Mouse (Mus musculus) yolk sac, embryonic 10.5 days (tissue): ENCODE data around the gene Efna5.
A peak's percentile ranks its signal among the peaks of the same experiment; 100 is the strongest.

Experiments used
- DNase-seq: peaks from one replicate; pipeline ENCODE4 v3.0.0-alpha.2; 2017; ENCODE audit warnings: low spot score

Gene Efna5

GRCm38 (mm10) chr17:62700791-62701602 is 180.1 kb downstream of the Efna5 start:
- DNase-seq, result no peak

DNA sequence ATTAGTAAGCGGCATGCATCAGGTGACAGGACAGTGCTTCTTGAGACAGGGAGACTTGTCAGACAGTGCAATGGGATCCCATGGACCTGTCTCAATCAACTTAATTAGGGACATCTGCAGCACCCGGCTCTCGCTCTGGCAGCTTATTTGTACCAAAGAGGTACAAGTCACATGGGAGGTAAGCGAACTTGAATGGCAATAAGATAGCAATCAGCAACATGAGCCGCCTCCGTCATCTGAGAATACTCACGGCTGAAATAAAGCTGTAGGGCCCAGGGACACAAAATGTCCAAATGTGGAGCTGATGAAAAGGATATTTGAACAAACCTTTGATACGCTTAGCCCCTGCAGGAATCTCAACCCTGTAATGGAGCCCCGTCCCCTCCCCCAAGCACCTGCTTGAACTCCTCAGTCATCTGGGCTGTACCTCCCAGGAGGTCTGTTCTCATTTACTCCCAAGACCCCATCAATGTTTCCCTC is 186.1 kb downstream of the Efna5 start:
- no peak for DNase-seq

DNA sequence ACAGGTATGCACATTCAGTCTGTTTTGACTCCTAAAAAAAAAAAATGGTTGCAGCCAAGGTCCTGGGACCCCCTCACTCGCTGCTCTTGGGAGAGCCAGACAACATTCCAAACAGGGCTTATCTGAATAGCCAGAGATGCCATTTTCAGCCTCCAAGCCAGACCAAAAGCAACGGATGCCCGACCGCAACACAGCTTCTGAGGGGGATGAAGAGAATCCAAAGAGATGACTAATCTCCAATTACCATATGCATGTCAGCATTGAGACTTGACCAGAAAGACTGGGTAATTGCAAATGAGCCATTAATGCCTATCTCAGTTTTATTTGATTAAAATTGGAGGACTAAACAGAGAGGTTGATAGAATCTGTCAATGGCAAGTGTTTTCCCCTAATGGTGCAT is 188.9 kb downstream of the Efna5 start:
- DNase-seq, result no peak

DNA sequence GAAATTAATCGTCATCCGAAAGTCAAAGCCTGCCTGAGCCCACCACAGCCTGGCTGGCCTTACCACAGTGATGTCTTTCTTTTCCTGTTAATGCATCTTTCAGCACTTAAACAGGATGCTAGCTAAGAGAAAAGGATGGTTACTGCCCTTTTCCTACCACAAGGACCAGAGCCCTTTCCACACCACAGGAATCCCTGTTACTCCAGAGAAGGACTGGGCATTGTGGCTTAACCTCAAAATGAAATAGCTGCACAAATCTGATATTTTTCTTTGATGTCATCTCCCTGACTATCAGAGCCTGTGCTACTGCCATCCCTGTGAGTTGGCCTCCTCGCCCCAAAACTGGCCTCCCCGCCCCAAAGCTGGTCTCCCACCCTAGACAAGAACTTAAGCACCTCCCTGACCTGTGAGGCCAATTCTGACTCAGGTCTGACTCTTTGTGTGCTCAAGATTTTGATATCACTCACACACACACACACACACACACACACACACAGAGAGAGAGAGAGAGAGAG is 189.9 kb downstream of the Efna5 start:
- no peak for DNase-seq

DNA sequence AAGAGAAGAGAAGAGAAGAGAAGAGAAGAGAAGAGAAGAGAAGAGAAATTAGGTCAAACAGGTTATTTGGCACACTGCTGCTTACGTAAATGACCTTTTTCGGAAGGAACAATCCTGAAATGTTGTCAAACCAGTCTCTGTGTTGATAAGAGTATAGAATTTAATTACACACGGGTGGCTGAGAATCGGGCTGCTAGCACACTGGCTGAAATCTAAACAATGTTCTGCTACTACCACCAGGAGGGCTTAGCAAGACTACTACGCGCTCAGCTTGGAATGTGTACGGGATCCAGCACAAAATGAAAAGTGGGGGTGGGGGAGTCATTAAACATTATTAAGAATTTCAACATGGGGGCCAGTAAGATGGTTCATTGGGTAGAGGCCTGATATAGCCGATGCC is 190.9 kb downstream of the Efna5 start:
- no peak for DNase-seq

DNA sequence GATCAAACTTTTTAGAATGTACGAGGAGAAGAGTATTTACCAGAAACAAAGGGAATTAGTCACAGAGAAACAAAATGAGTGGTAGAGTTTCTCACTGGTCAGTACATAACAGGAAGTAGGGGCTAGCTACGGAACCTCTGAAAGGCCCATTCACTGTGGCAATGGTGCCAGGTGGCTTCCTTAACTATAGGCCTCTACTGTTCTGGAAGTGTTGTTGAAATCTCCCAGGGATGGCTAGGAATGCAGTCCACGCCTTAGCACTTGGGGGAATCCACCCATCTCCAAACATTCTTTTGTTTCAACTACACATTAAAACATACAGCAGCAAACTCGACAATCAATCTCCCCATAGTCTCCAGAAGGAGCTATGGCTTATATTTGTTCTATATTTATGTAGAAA is 191.5 kb downstream of the Efna5 start:
- no peak for DNase-seq

DNA sequence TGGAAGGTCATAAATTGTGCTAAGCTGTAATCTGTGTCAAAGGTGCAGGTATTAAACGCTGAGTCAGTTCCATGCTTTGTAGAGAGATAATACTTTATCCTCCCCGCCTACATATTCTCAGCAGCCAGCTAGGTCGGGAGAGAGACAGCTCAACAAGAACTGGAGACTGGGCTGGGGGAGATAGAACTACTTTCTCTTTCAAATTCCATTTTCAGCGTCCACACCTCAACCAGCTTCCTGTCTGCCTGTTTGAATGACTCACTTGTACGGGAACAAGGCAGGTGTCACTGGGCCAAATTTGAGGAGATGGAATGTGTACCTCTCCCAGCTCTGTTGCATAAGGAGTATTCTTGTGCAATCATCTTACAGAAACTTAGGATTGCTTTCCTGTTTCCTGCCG is 193.7 kb downstream of the Efna5 start:
- DNase-seq, result no peak

GRCm38 (mm10) chr17:62685181-62685580 is 195.9 kb downstream of the Efna5 start:
- no peak for DNase-seq

- no peak for DNase-seq
Observed at GRCm38 (mm10) chr17:62683142-62683541, 198.0 kb downstream of the Efna5 start.

DNA sequence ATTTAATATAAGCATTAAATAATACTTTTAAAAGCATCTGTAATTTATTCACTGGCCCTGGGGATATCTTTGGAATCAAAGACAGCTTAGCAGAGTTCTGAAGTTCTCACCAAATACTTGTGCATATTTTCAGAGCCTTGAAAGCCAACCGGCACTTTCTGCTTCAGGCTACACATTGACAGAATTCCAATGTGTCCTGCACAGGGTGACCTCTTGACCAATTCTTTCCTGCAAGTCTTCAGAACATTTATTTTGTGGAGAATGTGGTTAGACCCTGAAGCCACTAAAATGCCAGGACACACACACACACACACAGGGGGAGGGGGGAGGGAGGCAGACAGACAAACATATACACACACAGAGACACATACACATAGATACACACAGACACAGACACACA is 199.4 kb downstream of the Efna5 start:
- DNase-seq, result no peak

- no peak for DNase-seq
Observed at GRCm38 (mm10) chr17:62680737-62681136, 200.4 kb downstream of the Efna5 start.

DNA sequence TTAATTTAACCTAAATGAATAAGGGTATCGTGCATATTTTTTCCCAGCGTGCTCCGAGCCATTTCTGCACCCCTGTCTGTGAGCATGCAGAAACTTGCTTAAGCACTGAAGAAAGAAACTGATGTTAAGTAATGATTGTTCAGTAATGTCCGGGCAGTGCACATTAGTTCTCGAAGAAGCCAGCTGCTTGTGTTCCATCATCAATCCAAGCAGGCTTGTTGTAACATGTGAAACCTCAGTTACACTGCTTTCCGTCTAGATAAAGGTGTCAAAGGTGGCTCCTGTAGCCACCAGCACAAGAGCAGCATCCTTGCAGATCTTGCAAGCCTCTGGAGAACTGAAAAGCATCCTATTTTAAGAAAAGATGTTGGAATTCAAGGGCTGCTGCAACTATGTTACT is 204.3 kb downstream of the Efna5 start:
- DNase-seq, result no peak

DNA sequence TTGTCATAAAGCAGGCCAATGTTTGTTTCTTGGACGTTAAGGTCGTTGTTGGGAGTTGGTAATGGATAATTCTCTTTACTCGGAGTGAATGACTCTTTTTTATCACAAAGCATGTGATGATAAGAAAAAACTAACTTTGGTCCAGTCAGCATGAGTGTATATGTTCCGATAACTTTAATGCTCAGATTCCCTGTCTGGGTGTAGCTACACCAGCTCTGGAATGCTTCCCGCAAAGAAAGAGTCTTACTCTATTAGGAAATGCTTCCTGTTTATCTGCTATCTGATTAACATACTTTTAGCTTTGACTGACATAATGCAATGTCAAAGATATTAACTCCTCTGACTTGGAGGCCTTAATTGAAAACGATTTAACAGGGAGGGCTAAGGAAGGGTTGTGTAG is 204.7 kb downstream of the Efna5 start:
- DNase-seq, result no peak

GRCm38 (mm10) chr17:62675811-62676255 is 205.3 kb downstream of the Efna5 start:
- peak; percentile 28 for DNase-seq

- DNase-seq, result no peak
Observed at GRCm38 (mm10) chr17:62672068-62672467, 209.0 kb downstream of the Efna5 start.

GRCm38 (mm10) chr17:62666761-62667160 is 214.4 kb downstream of the Efna5 start:
- no peak for DNase-seq

DNA sequence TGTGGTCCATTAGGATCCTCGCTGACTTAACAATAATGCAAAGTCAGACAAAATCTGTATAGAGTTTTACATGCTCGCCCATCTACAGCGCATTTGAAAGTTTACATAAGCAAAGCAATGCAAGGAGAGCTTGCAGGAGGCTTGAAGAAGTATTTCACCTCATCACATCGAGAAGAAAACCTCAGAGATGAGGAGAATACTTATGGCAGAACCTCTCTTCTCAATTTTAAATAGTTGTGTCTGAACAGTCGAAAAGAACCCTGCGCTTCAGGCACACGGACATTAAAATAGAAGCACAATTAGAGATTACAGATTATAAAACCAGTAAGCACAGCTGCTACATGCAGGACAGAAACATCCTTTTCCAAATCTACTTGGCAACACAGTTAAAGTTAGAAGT is 215.3 kb downstream of the Efna5 start:
- DNase-seq, result no peak

DNA sequence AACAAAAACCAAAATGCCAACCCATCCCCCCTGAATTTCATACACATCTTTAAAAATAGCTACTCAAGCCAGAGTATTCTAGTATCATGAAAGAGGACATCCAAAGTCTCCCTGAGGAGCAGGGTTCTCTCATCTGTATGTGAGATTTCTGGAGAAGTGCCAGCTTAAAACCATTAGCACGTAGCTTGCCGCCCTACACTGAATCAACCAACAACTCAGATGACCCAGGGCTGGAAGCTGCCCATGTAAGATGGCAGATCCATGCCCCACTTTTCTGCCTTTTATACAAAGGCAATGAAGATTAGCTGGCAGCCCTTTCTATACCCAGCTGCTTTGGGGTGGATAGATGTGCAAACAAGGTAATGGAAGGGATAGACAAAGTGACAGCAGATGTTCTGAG is 216.4 kb downstream of the Efna5 start:
- no peak for DNase-seq

- no peak for DNase-seq
Observed at GRCm38 (mm10) chr17:62661801-62662200, 219.3 kb downstream of the Efna5 start.

GRCm38 (mm10) chr17:62659501-62660175 is 221.5 kb downstream of the Efna5 start:
- no peak for DNase-seq

DNA sequence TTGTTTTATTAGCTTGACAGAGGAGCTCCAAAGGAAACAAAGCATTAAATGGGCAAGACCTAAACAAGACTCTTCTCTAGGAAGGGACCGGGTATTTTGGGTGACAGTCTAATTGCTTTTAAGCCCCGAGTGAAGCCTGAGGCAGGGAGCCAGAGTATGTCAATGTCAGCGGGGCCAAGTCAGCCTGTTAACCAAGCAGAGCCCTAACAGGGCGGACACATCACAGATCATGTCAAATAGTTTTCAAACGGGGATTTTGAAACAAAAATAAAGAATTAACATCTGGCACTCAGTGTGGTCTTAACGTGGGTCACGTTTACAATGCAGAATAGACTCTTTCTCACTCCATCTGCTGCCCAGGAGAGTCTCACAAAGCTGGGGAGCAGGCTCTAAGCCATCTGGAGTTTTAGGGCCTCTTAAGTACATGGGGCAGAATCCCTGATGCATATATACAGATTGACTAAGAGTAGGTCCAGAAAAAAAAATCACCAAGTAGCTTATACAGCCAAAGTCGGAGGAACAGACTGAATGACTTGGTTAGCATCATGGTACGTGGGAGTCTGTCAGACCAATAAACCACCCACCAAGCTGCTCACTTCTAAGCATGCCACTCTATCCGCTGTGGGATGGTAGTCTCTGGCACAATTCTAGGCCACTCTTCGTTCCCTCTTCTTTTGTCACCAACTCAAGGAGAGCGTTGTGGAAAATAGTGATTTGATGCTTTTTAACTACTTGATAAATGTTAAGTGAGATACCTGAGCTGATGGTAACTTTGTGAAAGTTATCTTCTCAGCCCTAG is 223.1 kb downstream of the Efna5 start:
- DNase-seq, result no peak

GRCm38 (mm10) chr17:62657051-62657450 is 224.1 kb downstream of the Efna5 start:
- no peak for DNase-seq
